11 mouse cellular contexts compared by ENCODE assay signal in genomic region chr16:10347551-10347950, GRCm38 (mm10). TPM values are rescaled to one million over a fixed set of nuclear protein-coding genes. Genes with fewer than 3 reads are reported as not detected.
DNase-seq lines count a peak whose midpoint lies in the region; ATAC-seq lines count a peak whose summit lies in the region.
"Had no signal": no experiment of that assay in that cellular context is flagged by ENCODE, and none has a peak within 500 bp of the region (broad histone marks: within the 10 kb centered on the region; RNA-seq: fewer than 3 reads in every experiment).

No protein-coding gene starts in this region.

- peak; percentile 71 for DNase-seq in adrenal gland, adult 2 months
- no peak for DNase-seq in adrenal gland, postnatal 4 days (ENCODE audit: low spot score in 2 of 2)
- peak; percentile 18 for DNase-seq in kidney, postnatal 10 days
- DNase-seq in kidney, adult 18-20 months = no peak
- DNase-seq in heart, postnatal 10 days = peak; percentile 76 to 77
- peak; percentile 59 to 83 for DNase-seq in lung, postnatal 4 days
- no peak for DNase-seq in left cerebral cortex, adult 11 months (ENCODE audit: low spot score)
- DNase-seq: right cerebral cortex, postnatal 14 days had no signal

- intact Hi-C loops in heart, postnatal 10 days (cut with DNase I) = no loop called here

- ATAC-seq in cerebellum, adult (ENCODE audit: insufficient number of reproducible peaks, low FRiP score, low TSS enrichment) = no peak

RNA-seq across cellular contexts. Expression of gene Emp2, which starts 33.8 kb away (rescaled TPM):
- total RNA-seq in adrenal gland, adult 2 months (2021) = 1 to 10 TPM; 6.0 to 8.5 TPM
- 5.9 and 7.5 TPM in 2 replicates for polyA plus RNA-seq in adrenal gland, adult 2 months (2012; rRNA removed)
- 10 to 100 TPM in 1 of 2 experiments, 1 to 10 TPM in 1; 9.7 to 12.5 TPM for total RNA-seq in adrenal gland, postnatal 4 days (2021)
- 10 to 100 TPM; 42.5 to 46.4 TPM for total RNA-seq in heart, postnatal 10 days (2021)
- polyA plus RNA-seq: G1E had no signal

RNA-seq across cellular contexts. Expression of gene Tekt5, which starts 47.7 kb away (rescaled TPM):
- not detected for total RNA-seq in adrenal gland, adult 2 months (2021)
- polyA plus RNA-seq in adrenal gland, adult 2 months (2012; rRNA removed) = 0.09 TPM in 1 of 2 replicates, not detected in the other
- total RNA-seq in adrenal gland, postnatal 4 days (2021) = under 1 TPM in 1 of 2 experiments, not detected in 1; 0.28 TPM
- under 1 TPM in 1 of 2 experiments, not detected in 1; 0.22 TPM for total RNA-seq in heart, postnatal 10 days (2021)
- total RNA-seq: megakaryocyte, adult 5-6 weeks had no signal

Comparison
In these comparisons a context has a peak if more than half of its experiments do, and no peak if none do; other contexts are left out.
1. DNase-seq: peak in adrenal gland, adult 2 months (single experiment), kidney, postnatal 10 days (single experiment), heart, postnatal 10 days (2 of 2) and lung, postnatal 4 days (2 of 2); none in adrenal gland, postnatal 4 days (0 of 2), kidney, adult 18-20 months (single experiment) and left cerebral cortex, adult 11 months (single experiment).